Mouse (Mus musculus) heart, embryonic 14.5 days (tissue): ENCODE measurements around the gene Dlgap1. TPM values are rescaled to one million over a fixed set of nuclear protein-coding genes. Genes with fewer than 3 reads are reported as not detected.

Experiments
- ATAC-seq: fragments of 200-750 bp; cut with Nextera tagmentation; 2 replicates; pipeline ENCODE4 v1.8.0; 2017; ENCODE audit warnings: low read depth, moderate TSS enrichment; ENCODE audit not compliant: insufficient number of reproducible peaks, insufficient read depth, low FRiP score
- H3K27ac ChIP-seq, 2 experiments: fragments of 200-500 bp in 1 of 2; fragments of 300-500 bp in 1 of 2; sonication (generic) in 1 of 2; replicated peaks in 1 of 2; 2 replicates each; pipeline ENCODE4 v1.5.1; 2012 to 2014; ENCODE audit warnings: low read depth in 2 of 2, low read length in 2 of 2, control low read depth in 1 of 2, mild to moderate bottlenecking in 1 of 2, mixed read lengths in 1 of 2; ENCODE audit not compliant: control insufficient read depth in 1 of 2, insufficient read depth in 1 of 2
- H3K27me3 ChIP-seq: fragments of 300-500 bp; sonication (generic); 2 replicates; pipeline ENCODE4 v1.6.1; 2014; ENCODE audit warnings: mild to moderate bottlenecking, low read length, control low read depth; ENCODE audit not compliant: control insufficient read depth, insufficient read depth
- H3K36me3 ChIP-seq: fragments of 300-500 bp; sonication (generic); 2 replicates; pipeline ENCODE4 v1.6.1; 2014; ENCODE audit warnings: mild to moderate bottlenecking, control low read depth, low read length, mixed read lengths; ENCODE audit not compliant: control insufficient read depth, insufficient read depth
- H3K4me1 ChIP-seq, 2 experiments: fragments of 200-500 bp in 1 of 2; fragments of 300-500 bp in 1 of 2; sonication (generic) in 1 of 2; 2 replicates each; pipeline ENCODE4 v1.6.1; 2012 to 2014; ENCODE audit warnings: low read length in 2 of 2, control low read depth in 1 of 2, mixed read lengths in 1 of 2; ENCODE audit not compliant: control insufficient read depth in 2 of 2, insufficient read depth in 2 of 2
- H3K4me2 ChIP-seq: fragments of 300-500 bp; sonication (generic); 2 replicates; pipeline ENCODE4 v1.6.1; 2014; ENCODE audit warnings: mild to moderate bottlenecking, low read length
- H3K4me3 ChIP-seq, 2 experiments: fragments of 200-500 bp in 1 of 2; fragments of 300-500 bp in 1 of 2; sonication (generic) in 1 of 2; 2 replicates each; pipeline ENCODE4 v1.5.1; 2012 to 2014; ENCODE audit warnings: low read length in 2 of 2, mild to moderate bottlenecking in 2 of 2, control low read depth in 1 of 2, low read depth in 1 of 2, moderate library complexity in 1 of 2; ENCODE audit not compliant: control insufficient read depth in 1 of 2, insufficient read depth in 1 of 2
- H3K9ac ChIP-seq: fragments of 300-500 bp; sonication (generic); 2 replicates; pipeline ENCODE4 v1.6.1; 2014; ENCODE audit warnings: mild to moderate bottlenecking, low read length
- H3K9me3 ChIP-seq: fragments of 300-500 bp; sonication (generic); 2 replicates; pipeline ENCODE4 v1.6.1; 2016; ENCODE audit warnings: low read length, control low read depth; ENCODE audit not compliant: control insufficient read depth
- WGBS: fragments of 180-500 bp; shearing (Covaris S2); extraction: QIAGEN DNeasy Blood & Tissue Kit; methylation state at CpG from one replicate; pipeline ENCODE4 v1.1.7; 2014; 5-methylcytosine and 5-hydroxymethylcytosine counted together
- polyA plus RNA-seq: library from polyadenylated mRNA; unstranded; fragments of >200 nt; fragmentation: Nextera tagmentation; extraction: Ambion mirVana; gene quantifications from 2 replicates; pipeline ENCODE4 v1.2.1, GENCODE M21; 2014

Gene Dlgap1
- polyA plus RNA-seq, 1 experiment from 2014 or later = 1.1 TPM

GRCm38 (mm10) chr17:70466413-70466812, 497.5 kb downstream of the Dlgap1 start:
- Histone ChIP-seq H3K36me3 (no peaks in the 10 kb centered on the region), H3K4me2 (no peak overlapping the region), H3K9ac (no peak overlapping the region), H3K9me3 (no peaks in the 10 kb centered on the region), H3K27ac (no peak overlapping the region), H3K4me3 (no peak overlapping the region), H3K27me3 (no peaks in the 10 kb centered on the region), H3K4me1 (no peaks in the 10 kb centered on the region; a peak in 1 of 4 replicates)
- WGBS = 51% methylated on average over 4 of the region's 4 CpGs
- ATAC-seq = no peak

DNA sequence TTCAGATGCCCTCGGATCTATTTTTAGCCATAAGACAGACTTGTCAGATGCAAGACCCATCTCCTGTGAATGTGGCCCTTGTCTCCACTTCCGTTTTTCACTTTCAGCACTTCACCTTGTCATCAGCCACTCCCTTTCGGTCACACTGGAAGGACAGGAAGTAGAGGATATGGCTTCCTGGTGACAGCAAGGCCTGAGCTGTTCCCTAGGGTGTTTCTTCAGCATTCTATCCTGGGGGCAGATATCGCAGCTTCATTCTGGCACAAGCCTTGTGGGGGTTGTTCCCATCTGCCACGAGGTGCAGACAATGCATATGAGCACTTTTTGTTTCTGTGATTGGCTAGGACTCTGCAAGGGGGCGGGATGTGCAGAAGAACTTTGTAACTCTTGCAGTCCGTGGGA, 502.1 kb downstream of the Dlgap1 start:
- H3K4me3 ChIP-seq = no peak overlapping the region
- H3K4me1 ChIP-seq = no peaks in the 10 kb centered on the region; a peak in 1 of 4 replicates
- WGBS = 25% methylated on average over 7 of the region's 7 CpGs
- no peaks in the 10 kb centered on the region for H3K27me3 ChIP-seq
- ATAC-seq = no peak
- H3K9me3 ChIP-seq = no peaks in the 10 kb centered on the region
- no peaks in the 10 kb centered on the region for H3K36me3 ChIP-seq
- no peak overlapping the region for H3K9ac ChIP-seq
- H3K4me2 ChIP-seq = no peak overlapping the region
- no peak overlapping the region for H3K27ac ChIP-seq

DNA sequence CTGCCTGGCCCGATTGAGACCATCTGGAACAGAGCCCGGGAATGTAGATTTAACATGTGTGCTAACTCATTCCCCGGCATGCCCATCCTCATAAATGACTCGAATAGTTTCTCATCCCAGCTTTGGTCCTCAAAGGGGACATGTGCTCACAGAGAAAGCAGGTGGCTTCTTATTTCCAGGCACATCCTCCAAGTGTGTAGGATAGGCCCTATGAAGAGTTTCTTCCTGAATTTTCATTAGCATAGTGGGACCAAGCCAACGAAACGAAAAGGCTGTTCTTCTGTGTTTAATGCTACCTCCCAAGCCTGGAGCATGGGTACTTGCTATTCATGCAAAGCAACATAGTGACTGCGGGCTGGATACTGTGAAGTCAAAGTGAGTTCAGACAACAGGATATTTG, 503.3 kb downstream of the Dlgap1 start:
- WGBS = 80% methylated on average over 7 of the region's 7 CpGs
- no peak for ATAC-seq
- H3K4me3 ChIP-seq = no peak overlapping the region

GRCm38 (mm10) chr17:70473871-70474270, 505.0 kb downstream of the Dlgap1 start:
- H3K9ac ChIP-seq = no peak overlapping the region
- H3K27ac ChIP-seq = no peak overlapping the region
- H3K36me3 ChIP-seq = no peaks in the 10 kb centered on the region
- H3K4me2 ChIP-seq = no peak overlapping the region
- no peak for ATAC-seq
- no peaks in the 10 kb centered on the region for H3K27me3 ChIP-seq
- H3K4me3 ChIP-seq = no peak overlapping the region
- no peaks in the 10 kb centered on the region; a peak in 1 of 4 replicates for H3K4me1 ChIP-seq
- H3K9me3 ChIP-seq = no peaks in the 10 kb centered on the region
- 76% methylated on average over 4 of the region's 4 CpGs for WGBS

More for the DNA sequence above, 503.3 kb downstream of the Dlgap1 start:
- H3K9me3 ChIP-seq = no peaks in the 10 kb centered on the region
- H3K4me2 ChIP-seq = no peak overlapping the region
- H3K9ac ChIP-seq = no peak overlapping the region
- H3K27me3 ChIP-seq = no peaks in the 10 kb centered on the region
- H3K36me3 ChIP-seq = no peaks in the 10 kb centered on the region
- H3K27ac ChIP-seq = no peak overlapping the region
- H3K4me1 ChIP-seq = no peaks in the 10 kb centered on the region; a peak in 1 of 4 replicates

DNA sequence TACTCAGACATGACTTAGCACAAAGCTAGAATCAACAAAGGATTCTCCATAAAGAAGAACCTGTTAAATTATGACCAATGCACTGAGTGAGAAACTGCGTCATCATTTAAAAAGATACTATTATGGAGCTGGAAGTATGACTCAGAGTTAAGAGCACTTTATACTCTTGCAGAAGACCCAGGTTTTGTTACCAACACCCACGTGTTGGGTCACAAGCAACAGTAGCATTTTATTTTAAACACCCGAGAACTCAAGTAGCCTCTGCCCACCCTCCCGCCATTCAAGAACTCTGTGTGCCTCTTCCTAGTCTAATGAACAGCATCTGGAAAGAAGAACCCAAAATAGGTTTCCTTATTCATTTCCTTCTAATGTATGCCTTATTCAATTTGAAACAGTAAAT, 514.8 kb downstream of the Dlgap1 start:
- Histone ChIP-seq H3K4me2 (no peak overlapping the region), H3K27me3 (no peaks in the 10 kb centered on the region), H3K27ac (no peak overlapping the region), H3K36me3 (no peaks in the 10 kb centered on the region), H3K4me3 (no peak overlapping the region), H3K9me3 (no peaks in the 10 kb centered on the region), H3K4me1 (no peaks in the 10 kb centered on the region), H3K9ac (no peak overlapping the region)
- WGBS = 83% methylated on average over 4 of the region's 4 CpGs
- ATAC-seq = no peak

GRCm38 (mm10) chr17:70485668-70486067, 516.8 kb downstream of the Dlgap1 start:
- 81% methylated on average over 4 of the region's 4 CpGs for WGBS
- no peak for ATAC-seq

GRCm38 (mm10) chr17:70486259-70486658, 517.4 kb downstream of the Dlgap1 start:
- H3K27me3 ChIP-seq = no peaks in the 10 kb centered on the region
- 67% methylated on average over 7 of the region's 7 CpGs for WGBS
- ATAC-seq = no peak

More at GRCm38 (mm10) chr17:70485668-70486067, 516.8 kb downstream of the Dlgap1 start:
- no peaks in the 10 kb centered on the region; a peak in 1 of 4 replicates for H3K4me1 ChIP-seq
- no peak overlapping the region for H3K9ac ChIP-seq
- no peaks in the 10 kb centered on the region for H3K9me3 ChIP-seq
- no peak overlapping the region for H3K27ac ChIP-seq
- H3K4me2 ChIP-seq = no peak overlapping the region
- no peaks in the 10 kb centered on the region for H3K27me3 ChIP-seq
- no peaks in the 10 kb centered on the region for H3K36me3 ChIP-seq
- no peak overlapping the region for H3K4me3 ChIP-seq

GRCm38 (mm10) chr17:70486831-70487230, 518.0 kb downstream of the Dlgap1 start:
- ATAC-seq = no peak
- 82% methylated on average over 10 of the region's 10 CpGs for WGBS
- Histone ChIP-seq H3K36me3 (no peaks in the 10 kb centered on the region), H3K4me2 (no peak overlapping the region), H3K27me3 (no peaks in the 10 kb centered on the region), H3K4me1 (no peaks in the 10 kb centered on the region; a peak in 1 of 4 replicates), H3K9ac (no peak overlapping the region), H3K27ac (no peak overlapping the region), H3K9me3 (no peaks in the 10 kb centered on the region), H3K4me3 (no peak overlapping the region)

More at GRCm38 (mm10) chr17:70486259-70486658, 517.4 kb downstream of the Dlgap1 start:
- H3K4me1 ChIP-seq = no peaks in the 10 kb centered on the region; a peak in 1 of 4 replicates
- no peaks in the 10 kb centered on the region for H3K36me3 ChIP-seq
- H3K9me3 ChIP-seq = no peaks in the 10 kb centered on the region
- no peak overlapping the region for H3K4me3 ChIP-seq
- H3K4me2 ChIP-seq = no peak overlapping the region
- no peak overlapping the region for H3K27ac ChIP-seq
- H3K9ac ChIP-seq = no peak overlapping the region
